Mouse (Mus musculus): Measurements from ENCODE around the gene Kif6. TPM values are rescaled to one million over a fixed set of nuclear protein-coding genes. Genes with fewer than 3 reads are reported as not detected.

Gene Kif6
- total RNA-seq, 1 experiment, result 0.36 TPM

DNA sequence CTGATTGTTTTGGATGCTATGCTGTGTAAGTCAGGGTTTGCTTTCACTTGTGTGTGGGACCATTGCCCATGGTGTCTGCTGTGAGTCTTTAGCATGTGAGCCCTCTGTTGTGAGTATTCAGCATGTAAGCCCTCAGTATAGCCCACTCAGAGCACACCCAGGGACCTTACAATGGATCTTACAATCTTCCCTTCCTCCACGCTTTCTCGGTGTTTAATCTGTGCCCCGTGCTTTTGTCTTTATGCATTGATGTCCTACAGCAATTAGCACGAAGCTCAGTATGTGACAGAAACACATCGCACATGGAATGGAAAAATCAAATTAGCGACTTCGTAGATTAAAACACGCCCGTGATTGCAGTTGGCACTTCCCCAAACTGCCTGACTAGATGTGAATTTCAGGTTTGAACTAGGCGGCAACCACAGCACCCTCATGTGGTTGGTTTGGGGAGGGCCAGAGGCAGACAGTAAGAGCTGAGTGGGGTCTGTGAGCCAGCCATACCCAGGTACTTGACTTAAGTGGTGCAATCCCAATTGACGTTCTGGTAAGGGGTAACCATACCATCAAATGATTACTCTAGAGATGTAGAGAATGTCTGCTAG is 28.1 kb downstream of the Kif6 start:
- Histone ChIP-seq H3K36me3 (ENCODE audit: control insufficient read depth, insufficient read depth, low read length, poor library complexity, severe bottlenecking) (no peaks in the 10 kb centered on the region), H3K4me3 (ENCODE audit: insufficient read depth in 1 of 2, low read depth in 1 of 2, low read length in 2 of 2, poor library complexity in 1 of 2, severe bottlenecking in 1 of 2) (no peak overlapping the region), H3K9me3 (ENCODE audit: control insufficient read depth, insufficient read depth, low read depth, low read length) (no peaks in the 10 kb centered on the region), H3K4me1 (ENCODE audit: control insufficient read depth in 2 of 2, insufficient read depth in 2 of 2, low read length in 2 of 2, poor library complexity in 1 of 2) (no peaks in the 10 kb centered on the region), H3K27ac (ENCODE audit: insufficient read depth, low read depth, low read length, poor library complexity, severe bottlenecking) (no peak overlapping the region), H3K9ac (ENCODE audit: insufficient read depth, low read depth, low read length, poor library complexity, severe bottlenecking) (no peak overlapping the region)
- no peak for DNase-seq (ENCODE audit: low read depth, low spot score)
- TF ChIP-seq MAFK (IDR thresholded peaks at IDR 0.05; ENCODE audit: insufficient read depth, low read depth, low read length) (no peak), ZNF384 (IDR thresholded peaks at IDR 0.05; ENCODE audit: low read depth, low read length) (no peak), HCFC1 (IDR thresholded peaks at IDR 0.05; ENCODE audit: borderline replicate concordance, insufficient read depth, low read length) (no peak), ZC3H11A (IDR thresholded peaks at IDR 0.05; ENCODE audit: borderline replicate concordance, low read depth, low read length) (no peak), CHD2 (IDR thresholded peaks at IDR 0.05; ENCODE audit: low read depth, low read length) (no peak)
- in situ Hi-C loops (cut with MboI; ENCODE audit: low sequenced_read_pairs in 2 of 2, unreplicated experiment in 2 of 2), result no loop called here

DNA sequence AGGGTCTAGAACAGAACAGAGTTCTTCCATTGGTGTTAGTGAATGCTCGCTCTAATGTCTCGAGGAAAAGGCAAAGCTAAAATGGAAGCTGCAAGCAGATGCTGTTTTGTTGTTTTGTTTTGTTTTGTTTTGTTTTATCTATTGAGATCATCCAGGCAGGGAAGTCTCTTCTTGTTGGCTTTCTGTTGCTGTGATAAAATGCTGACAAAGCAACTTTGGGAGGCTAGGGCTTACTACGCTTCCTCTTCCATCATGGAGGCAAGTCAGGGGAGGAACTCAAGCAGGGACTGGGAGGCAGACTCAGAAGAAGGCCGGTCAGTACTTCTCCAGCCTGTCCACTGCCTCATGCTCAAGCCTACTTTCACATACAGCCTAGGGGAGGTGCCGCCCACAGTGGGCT is 31.3 kb downstream of the Kif6 start:
- H3K4me1 ChIP-seq (ENCODE audit: control insufficient read depth in 2 of 2, insufficient read depth in 2 of 2, low read length in 2 of 2, poor library complexity in 1 of 2), result no peaks in the 10 kb centered on the region
- no peak overlapping the region for H3K27ac ChIP-seq (ENCODE audit: insufficient read depth, low read depth, low read length, poor library complexity, severe bottlenecking)
- TF ChIP-seq ZNF384 (IDR thresholded peaks at IDR 0.05; ENCODE audit: low read depth, low read length) (no peak), MAFK (IDR thresholded peaks at IDR 0.05; ENCODE audit: insufficient read depth, low read depth, low read length) (peak; percentile 80; the same call in 1 of the 2 replicates), CHD2 (IDR thresholded peaks at IDR 0.05; ENCODE audit: low read depth, low read length) (no peak), ZC3H11A (IDR thresholded peaks at IDR 0.05; ENCODE audit: borderline replicate concordance, low read depth, low read length) (no peak), HCFC1 (IDR thresholded peaks at IDR 0.05; ENCODE audit: borderline replicate concordance, insufficient read depth, low read length) (no peak)
- no peak overlapping the region for H3K4me3 ChIP-seq (ENCODE audit: insufficient read depth in 1 of 2, low read depth in 1 of 2, low read length in 2 of 2, poor library complexity in 1 of 2, severe bottlenecking in 1 of 2)
- in situ Hi-C loops (cut with MboI; ENCODE audit: low sequenced_read_pairs in 2 of 2, unreplicated experiment in 2 of 2), result no loop called here
- no peaks in the 10 kb centered on the region for H3K9me3 ChIP-seq (ENCODE audit: control insufficient read depth, insufficient read depth, low read depth, low read length)
- no peak overlapping the region for H3K9ac ChIP-seq (ENCODE audit: insufficient read depth, low read depth, low read length, poor library complexity, severe bottlenecking)
- no peak for DNase-seq (ENCODE audit: low read depth, low spot score)
- H3K36me3 ChIP-seq (ENCODE audit: control insufficient read depth, insufficient read depth, low read length, poor library complexity, severe bottlenecking), result no peaks in the 10 kb centered on the region

- no peaks in the 10 kb centered on the region for H3K4me1 ChIP-seq (ENCODE audit: control insufficient read depth in 2 of 2, insufficient read depth in 2 of 2, low read length in 2 of 2, poor library complexity in 1 of 2)
- H3K27ac ChIP-seq (ENCODE audit: insufficient read depth, low read depth, low read length, poor library complexity, severe bottlenecking), result no peak overlapping the region
- no peak for DNase-seq (ENCODE audit: low read depth, low spot score)
- H3K9ac ChIP-seq (ENCODE audit: insufficient read depth, low read depth, low read length, poor library complexity, severe bottlenecking), result no peak overlapping the region
- TF ChIP-seq HCFC1 (IDR thresholded peaks at IDR 0.05; ENCODE audit: borderline replicate concordance, insufficient read depth, low read length) (no peak), ZNF384 (IDR thresholded peaks at IDR 0.05; ENCODE audit: low read depth, low read length) (no peak), ZC3H11A (IDR thresholded peaks at IDR 0.05; ENCODE audit: borderline replicate concordance, low read depth, low read length) (no peak), CHD2 (IDR thresholded peaks at IDR 0.05; ENCODE audit: low read depth, low read length) (no peak), MAFK (IDR thresholded peaks at IDR 0.05; ENCODE audit: insufficient read depth, low read depth, low read length) (no peak)
- H3K9me3 ChIP-seq (ENCODE audit: control insufficient read depth, insufficient read depth, low read depth, low read length), result no peaks in the 10 kb centered on the region
- H3K36me3 ChIP-seq (ENCODE audit: control insufficient read depth, insufficient read depth, low read length, poor library complexity, severe bottlenecking), result no peaks in the 10 kb centered on the region
- no peak overlapping the region for H3K4me3 ChIP-seq (ENCODE audit: insufficient read depth in 1 of 2, low read depth in 1 of 2, low read length in 2 of 2, poor library complexity in 1 of 2, severe bottlenecking in 1 of 2)
- in situ Hi-C loops (cut with MboI; ENCODE audit: low sequenced_read_pairs in 2 of 2, unreplicated experiment in 2 of 2), result no loop called here
These were observed 34.0 kb downstream of the Kif6 start for GRCm38 (mm10) chr17:49648970-49649369.

DNA sequence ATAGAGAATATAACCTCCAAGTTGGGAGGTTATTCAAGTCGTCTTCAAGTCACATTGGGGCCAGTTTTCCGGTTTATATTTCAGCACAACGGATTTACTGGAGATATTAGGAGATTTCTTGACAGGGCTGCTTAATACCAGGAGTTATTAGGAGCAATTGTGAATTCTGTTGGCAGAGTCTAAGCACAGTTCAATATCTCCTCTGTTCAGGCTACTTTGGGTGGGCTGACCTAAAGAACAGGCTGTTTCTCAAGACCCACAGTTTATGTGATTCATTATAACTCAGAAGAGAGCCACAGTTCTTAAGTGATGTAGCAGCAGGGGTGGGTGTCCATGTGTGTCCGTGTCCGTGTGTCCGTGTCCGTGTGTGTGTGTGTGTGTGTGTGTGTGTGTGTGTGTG is 34.5 kb downstream of the Kif6 start:
- no peak for DNase-seq (ENCODE audit: low read depth, low spot score)
- Histone ChIP-seq H3K27ac (ENCODE audit: insufficient read depth, low read depth, low read length, poor library complexity, severe bottlenecking) (no peak overlapping the region), H3K9me3 (ENCODE audit: control insufficient read depth, insufficient read depth, low read depth, low read length) (no peaks in the 10 kb centered on the region), H3K4me3 (ENCODE audit: insufficient read depth in 1 of 2, low read depth in 1 of 2, low read length in 2 of 2, poor library complexity in 1 of 2, severe bottlenecking in 1 of 2) (no peak overlapping the region), H3K36me3 (ENCODE audit: control insufficient read depth, insufficient read depth, low read length, poor library complexity, severe bottlenecking) (no peaks in the 10 kb centered on the region), H3K4me1 (ENCODE audit: control insufficient read depth in 2 of 2, insufficient read depth in 2 of 2, low read length in 2 of 2, poor library complexity in 1 of 2) (no peaks in the 10 kb centered on the region), H3K9ac (ENCODE audit: insufficient read depth, low read depth, low read length, poor library complexity, severe bottlenecking) (no peak overlapping the region)
- in situ Hi-C loops (cut with MboI; ENCODE audit: low sequenced_read_pairs in 2 of 2, unreplicated experiment in 2 of 2), result no loop called here
- no peak for TF ChIP-seq ZC3H11A (IDR thresholded peaks at IDR 0.05; ENCODE audit: borderline replicate concordance, low read depth, low read length)
- TF ChIP-seq ZNF384 (IDR thresholded peaks at IDR 0.05; ENCODE audit: low read depth, low read length), result no peak
- no peak for TF ChIP-seq CHD2 (IDR thresholded peaks at IDR 0.05; ENCODE audit: low read depth, low read length)
- no peak for TF ChIP-seq MAFK (IDR thresholded peaks at IDR 0.05; ENCODE audit: insufficient read depth, low read depth, low read length)
- TF ChIP-seq HCFC1 (IDR thresholded peaks at IDR 0.05; ENCODE audit: borderline replicate concordance, insufficient read depth, low read length), result no peak

Measured in ES-E14 (cell line).